Mouse (Mus musculus) urinary bladder, postnatal 10 days (tissue): ENCODE results near the gene H1fnt.

Experiments used
- DNase-seq: peaks from one replicate; pipeline ENCODE4 v3.0.0; 2022; ENCODE audit warnings: low spot score

The H1fnt gene

DNA sequence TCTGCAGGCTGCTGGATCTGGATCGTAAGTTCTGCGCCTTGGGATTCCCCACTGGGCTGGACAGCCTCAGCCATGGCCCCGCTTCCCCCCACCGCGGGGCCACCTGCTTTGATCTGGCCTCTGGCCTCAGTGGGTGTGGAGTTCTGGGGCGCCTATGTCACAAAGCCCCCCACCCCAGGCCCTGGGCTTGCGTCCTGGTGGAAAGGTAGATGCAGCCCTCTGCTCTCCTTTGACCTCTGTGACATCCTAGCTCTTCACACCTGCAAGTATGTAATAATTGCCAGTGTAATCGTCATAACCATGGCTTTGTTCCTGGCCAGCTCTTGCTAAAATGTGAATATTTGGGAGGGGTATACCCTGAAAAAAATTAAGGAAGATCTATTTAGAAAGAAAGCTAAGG, at the start of gene H1fnt:
H1fnt (minus strand) TSS at position 101 of the 400 bp plus-strand sequence.
- no peak for DNase-seq

- DNase-seq = no peak
Measured at GRCm38 (mm10) chr15:98295628-98296551, 38.8 kb upstream of the H1fnt start, which contains the start of gene Zfp641. Gene Zfp641, minus strand, starts transcription at chr15:98296161.

DNA sequence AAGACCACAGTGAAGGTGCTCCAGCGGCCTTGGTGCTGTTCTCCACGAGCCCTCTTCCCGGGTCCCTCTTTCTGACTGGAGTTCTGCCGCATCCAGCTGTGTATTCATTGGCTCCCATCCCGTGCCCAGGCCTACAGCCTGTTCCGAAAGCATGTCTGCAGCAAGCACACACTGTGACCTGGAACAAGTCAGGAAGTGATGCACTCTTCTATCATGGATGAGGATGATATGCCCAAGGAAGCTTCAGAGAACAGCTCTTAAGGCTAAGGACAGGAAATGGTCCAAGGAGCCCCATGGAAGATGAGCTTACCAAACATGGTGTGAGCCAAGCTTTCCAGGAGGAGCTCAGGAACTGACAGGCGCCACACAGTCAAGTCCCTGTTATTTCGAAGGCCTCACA, 36.6 kb upstream of the H1fnt start:
- no peak for DNase-seq

DNA sequence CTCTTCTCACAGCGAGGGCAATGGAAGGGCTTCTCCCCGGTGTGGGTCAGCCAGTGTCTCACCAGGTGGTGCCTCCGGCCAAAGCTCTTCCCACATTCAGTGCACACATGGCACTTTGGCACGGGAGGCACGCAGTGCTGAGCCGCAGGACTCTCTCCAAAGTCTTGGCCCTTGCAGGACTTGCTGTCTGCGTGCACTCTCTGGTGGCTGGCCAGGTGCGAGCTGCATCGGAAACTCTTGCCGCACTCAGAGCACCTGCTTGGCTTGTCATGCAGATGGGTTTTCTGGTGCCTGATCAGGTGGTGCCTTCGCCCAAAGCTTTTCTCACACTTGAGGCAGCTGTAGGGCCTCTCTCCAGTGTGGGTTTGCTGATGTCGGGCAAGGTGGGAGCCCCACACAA, 31.5 kb upstream of the H1fnt start:
- no peak for DNase-seq

- no peak for DNase-seq
Measured at GRCm38 (mm10) chr15:98286418-98286817, 29.3 kb upstream of the H1fnt start.

DNA sequence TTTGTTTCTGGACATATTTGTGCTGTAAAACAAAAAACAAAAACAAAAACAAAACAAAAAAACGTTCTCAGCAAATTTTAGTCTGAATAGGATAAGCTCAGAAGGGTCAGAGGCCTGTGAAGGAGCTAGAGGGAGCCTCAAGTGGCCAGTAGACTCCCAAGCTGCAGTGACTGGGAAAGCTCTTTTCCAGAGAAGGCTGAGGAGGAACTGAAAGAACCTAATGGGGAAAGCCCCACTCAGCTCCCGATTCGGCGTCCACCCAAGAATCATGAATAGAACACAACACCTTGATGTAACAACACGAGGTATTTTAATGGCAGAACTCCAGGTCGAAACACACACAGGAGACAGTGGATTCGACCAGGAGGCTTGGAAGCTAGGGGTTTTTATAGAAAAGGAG, 683 bp upstream of the H1fnt start:
- no peak for DNase-seq

GRCm38 (mm10) chr15:98256271-98256670, 822 bp downstream of the H1fnt start:
- DNase-seq = no peak

- DNase-seq = no peak
Measured at GRCm38 (mm10) chr15:98235442-98235841, 21.7 kb downstream of the H1fnt start.

- no peak for DNase-seq
Measured at GRCm38 (mm10) chr15:98234350-98234749, 22.7 kb downstream of the H1fnt start, which contains the start of gene Olfr286. Gene Olfr286, minus strand, starts transcription at chr15:98234450.

- DNase-seq = no peak
Measured at GRCm38 (mm10) chr15:98226096-98226495, 31.0 kb downstream of the H1fnt start.

DNA sequence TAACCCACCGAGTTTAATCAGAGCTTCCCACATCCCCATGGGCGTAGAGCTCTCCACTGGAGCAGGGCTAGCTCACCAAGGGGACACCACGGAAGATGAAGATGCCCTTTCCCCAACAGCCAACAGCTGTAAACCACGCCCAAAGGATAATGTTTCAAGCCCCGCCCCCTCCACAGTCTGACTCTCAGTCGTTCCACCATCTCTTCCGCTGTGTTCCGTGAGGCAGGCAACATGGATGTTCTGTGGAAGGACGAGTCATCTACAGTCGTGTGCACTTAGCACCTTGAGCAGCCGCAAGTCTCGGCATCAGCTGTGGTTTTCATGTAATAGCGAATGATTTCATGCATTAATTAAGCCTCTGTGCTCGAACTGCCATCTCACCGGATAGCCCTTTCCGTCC, 31.5 kb downstream of the H1fnt start:
- DNase-seq = no peak

DNA sequence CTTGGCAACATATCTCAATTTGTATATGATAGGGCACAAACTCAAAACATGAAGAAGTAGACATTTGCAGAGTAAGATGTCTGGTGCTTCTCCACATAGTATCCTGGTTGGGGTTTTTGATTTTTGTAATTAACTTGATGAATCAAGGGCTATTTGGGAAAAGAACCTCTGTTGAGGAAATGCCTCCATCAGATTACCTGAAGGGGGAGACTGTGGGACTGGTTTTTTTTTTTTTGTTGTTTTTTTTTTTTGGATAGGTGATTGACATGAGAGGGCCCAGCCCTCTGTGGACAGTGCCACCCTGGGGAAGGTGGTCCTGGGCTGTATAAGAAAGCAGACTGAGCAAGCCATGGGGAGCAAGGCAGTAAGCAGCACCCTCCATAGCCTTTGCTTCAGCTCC, 34.7 kb downstream of the H1fnt start:
- DNase-seq = no peak

GRCm38 (mm10) chr15:98220877-98221276, 36.2 kb downstream of the H1fnt start, which contains the start of the genes Gm44579 and Olfr287:
Gene Gm44579, minus strand, starts transcription at chr15:98220977.
Gene Olfr287, minus strand, starts transcription at chr15:98221056.
- DNase-seq = no peak

- no peak for DNase-seq
Measured at GRCm38 (mm10) chr15:98214130-98214529, 43.0 kb downstream of the H1fnt start.

GRCm38 (mm10) chr15:98213336-98213870, 43.7 kb downstream of the H1fnt start:
- DNase-seq = no peak

DNA sequence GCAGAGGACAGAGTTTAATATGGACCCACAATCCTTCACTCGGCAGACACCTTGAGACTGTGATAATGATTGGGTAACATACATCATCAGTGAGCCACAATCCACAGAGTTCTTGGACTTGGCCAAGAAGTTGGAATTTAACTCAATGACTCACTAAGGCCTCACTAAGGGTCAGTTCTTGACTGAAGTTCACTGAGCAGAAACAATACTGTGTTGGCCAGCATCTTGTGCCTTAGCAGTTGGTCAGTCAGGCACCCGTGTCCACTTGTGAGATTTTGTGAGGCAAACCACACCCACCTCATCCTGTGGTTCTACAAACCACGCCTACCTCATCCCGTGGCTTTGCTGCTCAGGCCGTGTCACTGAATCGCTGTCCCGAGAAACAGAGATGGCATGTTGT, 47.4 kb downstream of the H1fnt start:
- no peak for DNase-seq
